Mouse (Mus musculus) embryonic facial prominence, embryonic 13.5 days (tissue): ENCODE measurements at regions not wholly inside any gene's neighbourhood (a gene's known extent, or its start where the extent isn't known, plus 50 kb on each side); places are given as distances from the start of the nearest gene placed in this dataset.

Experiments
- ATAC-seq: fragments of 200-750 bp; cut with Nextera tagmentation; 2 replicates; pipeline ENCODE4 v1.8.0; 2017; ENCODE audit warnings: low read depth; ENCODE audit not compliant: insufficient number of reproducible peaks, insufficient read depth, low FRiP score, low TSS enrichment
- H3K27ac ChIP-seq: fragments of 300-500 bp; sonication (generic); 2 replicates; pipeline ENCODE4 v1.5.1; 2015; ENCODE audit warnings: moderate library complexity, mild to moderate bottlenecking, inconsistent platforms
- H3K27me3 ChIP-seq: fragments of 300-500 bp; sonication (generic); 2 replicates; pipeline ENCODE4 v1.6.1; 2015; ENCODE audit warnings: mild to moderate bottlenecking, inconsistent platforms
- H3K36me3 ChIP-seq: fragments of 300-500 bp; sonication (generic); 2 replicates; pipeline ENCODE4 v1.6.1; 2015; ENCODE audit warnings: mild to moderate bottlenecking, inconsistent platforms
- H3K4me1 ChIP-seq: fragments of 300-500 bp; sonication (generic); 2 replicates; pipeline ENCODE4 v1.6.1; 2015; ENCODE audit warnings: inconsistent platforms
- H3K4me2 ChIP-seq: fragments of 300-500 bp; sonication (generic); 2 replicates; pipeline ENCODE4 v1.6.1; 2015; ENCODE audit warnings: moderate library complexity, mild to moderate bottlenecking, inconsistent platforms
- H3K4me3 ChIP-seq: fragments of 300-500 bp; sonication (generic); 2 replicates; pipeline ENCODE4 v1.5.1; 2015; ENCODE audit warnings: mild to moderate bottlenecking, inconsistent platforms
- H3K9ac ChIP-seq: fragments of 300-500 bp; sonication (generic); 2 replicates; pipeline ENCODE4 v1.6.1; 2015; ENCODE audit warnings: mild to moderate bottlenecking, inconsistent platforms
- H3K9me3 ChIP-seq: fragments of 300-500 bp; sonication (generic); 2 replicates; pipeline ENCODE4 v1.6.1; 2016; ENCODE audit warnings: inconsistent platforms
- WGBS: fragments of 180-500 bp; shearing (Covaris S2); methylation state at CpG from one replicate; pipeline ENCODE4 v1.1.7; 2015; ENCODE audit warnings: mixed read lengths; 5-methylcytosine and 5-hydroxymethylcytosine counted together

- no peak overlapping the region for H3K27ac ChIP-seq
- H3K4me1 ChIP-seq = no peaks in the 10 kb centered on the region
- H3K9ac ChIP-seq = no peak overlapping the region
- ATAC-seq = no peak
- H3K4me2 ChIP-seq = no peak overlapping the region
- no peak overlapping the region for H3K4me3 ChIP-seq
- WGBS = 33% methylated on average over 3 of the region's 3 CpGs
- H3K27me3 ChIP-seq = no peaks in the 10 kb centered on the region
- no peaks in the 10 kb centered on the region for H3K9me3 ChIP-seq
- H3K36me3 ChIP-seq = no peaks in the 10 kb centered on the region
These were observed 275.8 kb upstream of the Sema6d start for GRCm38 (mm10) chr2:123813950-123814337.

GRCm38 (mm10) chr2:123816627-123817026 is 273.1 kb upstream of the Sema6d start:
- Histone ChIP-seq H3K27ac (no peak overlapping the region), H3K4me1 (no peaks in the 10 kb centered on the region), H3K9ac (no peak overlapping the region), H3K27me3 (no peaks in the 10 kb centered on the region), H3K36me3 (no peaks in the 10 kb centered on the region), H3K4me3 (no peak overlapping the region), H3K4me2 (no peak overlapping the region), H3K9me3 (no peaks in the 10 kb centered on the region)
- no peak for ATAC-seq
- 43% methylated on average over 2 of the region's 2 CpGs for WGBS

- no peak overlapping the region for H3K4me2 ChIP-seq
- 32% methylated on average over 1 of the region's 1 CpGs for WGBS
- no peaks in the 10 kb centered on the region for H3K4me1 ChIP-seq
- H3K27ac ChIP-seq = no peak overlapping the region
- no peaks in the 10 kb centered on the region for H3K9me3 ChIP-seq
- no peak overlapping the region for H3K9ac ChIP-seq
- ATAC-seq = no peak
- no peaks in the 10 kb centered on the region for H3K27me3 ChIP-seq
- no peak overlapping the region for H3K4me3 ChIP-seq
- H3K36me3 ChIP-seq = no peaks in the 10 kb centered on the region
These were observed 256.1 kb upstream of the Sema6d start for GRCm38 (mm10) chr2:123833540-123834136.
